Mouse (Mus musculus) regulatory T cell (primary cell): ENCODE measurements around the gene Gm29427.

Source experiments
- in situ Hi-C: fragments of 300-600 bp; cut with MboI, MseI; formaldehyde crosslinking; loops from one replicate; pipeline ENCODE4 v1.15.1; 2025; ENCODE audit warnings: high pct_unique_total_duplicates

Gene Gm29427

GRCm38 (mm10) chr1:130732706-130733658 is 17.4 kb upstream of the Gm29427 start:
- in situ Hi-C loops, result no loop called here

- in situ Hi-C loops, result no loop called here
Measured at GRCm38 (mm10) chr1:130731741-130732337, 16.2 kb upstream of the Gm29427 start, which contains the start of gene AA986860. Gene AA986860, plus strand, starts transcription at chr1:130731976.

- in situ Hi-C loops, result no loop called here
Measured at GRCm38 (mm10) chr1:130729153-130729552, 13.6 kb upstream of the Gm29427 start, which contains the start of gene Pfkfb2. Gene Pfkfb2, minus strand, starts transcription at chr1:130729253.

GRCm38 (mm10) chr1:130728708-130729107 is 13.1 kb upstream of the Gm29427 start:
- in situ Hi-C loops, result no loop called here

GRCm38 (mm10) chr1:130728070-130728469 is 12.5 kb upstream of the Gm29427 start:
- in situ Hi-C loops, result no loop called here

- in situ Hi-C loops, result no loop called here
Measured at GRCm38 (mm10) chr1:130726396-130726795, 10.8 kb upstream of the Gm29427 start.

GRCm38 (mm10) chr1:130724206-130724605 is 8.6 kb upstream of the Gm29427 start:
- in situ Hi-C loops, result no loop called here

- in situ Hi-C loops, result no loop called here
Measured at GRCm38 (mm10) chr1:130717291-130717871, 1.8 kb upstream of the Gm29427 start, which contains the start of gene Yod1. Gene Yod1, plus strand, starts transcription at chr1:130717327.

GRCm38 (mm10) chr1:130716513-130717290 is 1.1 kb upstream of the Gm29427 start:
- in situ Hi-C loops, result no loop called here

GRCm38 (mm10) chr1:130716218-130716512 is 566 bp upstream of the Gm29427 start:
- in situ Hi-C loops, result no loop called here

- in situ Hi-C loops, result no loop called here
Measured at GRCm38 (mm10) chr1:130714046-130714445, 1.6 kb downstream of the Gm29427 start.

- in situ Hi-C loops, result no loop called here
Measured at GRCm38 (mm10) chr1:130710283-130711080, 5.1 kb downstream of the Gm29427 start.

- in situ Hi-C loops, result no loop called here
Measured at GRCm38 (mm10) chr1:130703613-130704012, 12.0 kb downstream of the Gm29427 start.

GRCm38 (mm10) chr1:130701976-130702375 is 13.6 kb downstream of the Gm29427 start:
- in situ Hi-C loops, result no loop called here

GRCm38 (mm10) chr1:130699937-130700633 is 15.5 kb downstream of the Gm29427 start:
- in situ Hi-C loops, result loop anchor here (5.0 kb wide), 1 partner anchor 357 kb away; no protein-coding TSS in a partner anchor

- in situ Hi-C loops, result loop anchor here (5.0 kb wide), 1 partner anchor 359 kb away; no protein-coding TSS in a partner anchor
Measured at GRCm38 (mm10) chr1:130698601-130699000, 17.0 kb downstream of the Gm29427 start.

GRCm38 (mm10) chr1:130683905-130684304 is 31.7 kb downstream of the Gm29427 start:
- in situ Hi-C loops, result no loop called here

- in situ Hi-C loops, result no loop called here
Measured at GRCm38 (mm10) chr1:130681656-130682413, 33.8 kb downstream of the Gm29427 start.

- in situ Hi-C loops, result no loop called here
Measured at GRCm38 (mm10) chr1:130681075-130681474, 34.5 kb downstream of the Gm29427 start.
